In the genomic region with DNA sequence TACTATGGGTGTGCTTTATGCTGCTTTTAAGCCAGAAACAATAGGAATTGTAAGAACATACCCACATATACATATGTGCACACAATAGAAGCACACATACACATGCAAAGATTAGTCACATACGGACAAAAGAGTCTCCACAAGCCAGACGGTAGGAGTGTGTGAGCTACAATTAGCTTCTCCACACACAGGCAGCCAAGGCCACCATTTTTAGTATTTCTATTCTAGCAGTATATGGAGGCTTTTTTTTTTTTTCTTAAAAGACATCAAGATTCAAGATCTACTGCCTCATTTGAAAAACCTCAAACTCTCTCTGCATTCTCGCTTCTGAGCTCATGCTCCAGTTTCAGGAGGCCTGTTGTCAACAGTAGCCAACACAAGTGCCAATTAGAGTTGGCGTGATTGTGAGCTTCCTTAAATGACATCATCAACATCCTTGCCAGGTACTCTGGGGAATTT, we compare ENCODE assay signal across 12 mouse cellular contexts. TPM values are rescaled to one million over a fixed set of nuclear protein-coding genes. Genes with fewer than 3 reads are reported as not detected.
A peak's percentile ranks its signal among the peaks of the same experiment; 100 is the strongest.
DNase-seq lines count a peak whose midpoint lies in the region; TF ChIP-seq lines count a peak whose summit lies in the region.
"Had no signal": no experiment of that assay in that cellular context is flagged by ENCODE, and none has a peak within 500 bp of the region (broad histone marks: within the 10 kb centered on the region; RNA-seq: fewer than 3 reads in every experiment).

No protein-coding gene starts in this region.

- H3K27ac ChIP-seq in left cerebral cortex, adult 2 months, result peak overlapping the region; percentile 69; the same call in 1 of the 2 replicates
- H3K27ac ChIP-seq: embryonic facial prominence, embryonic 15.5 days; limb, embryonic 10.5 days had no signal

- TF ChIP-seq CTCF in left cerebral cortex, adult 2 months (IDR thresholded peaks at IDR 0.05), result no peak

- no peak overlapping the region for H3K4me3 ChIP-seq in left cerebral cortex, adult 2 months
- H3K4me3 ChIP-seq: embryonic facial prominence, embryonic 15.5 days; limb, embryonic 10.5 days had no signal

- intact Hi-C loops in left cerebral cortex, adult 2 months (cut with DNase I), result loop anchor here (2.0 kb wide), 2 partner anchors 18 to 30 kb away; no protein-coding TSS in a partner anchor

- peak; percentile 13 to 18 for DNase-seq in heart, adult 18-20 months
- DNase-seq in heart, postnatal 4 days, result no peak
- peak; percentile 66 for DNase-seq in right cerebral cortex, adult 18-20 months
- DNase-seq in right cerebral cortex, postnatal 14 days, result no peak
- DNase-seq in left cerebral cortex, adult 2 months (ENCODE audit: extremely low spot score in 1 of 2, low spot score in 2 of 2), result no peak
- DNase-seq in right cerebral cortex, postnatal 36 days (ENCODE audit: low spot score in 2 of 2), result peak; percentile 18 to 67
- DNase-seq in adrenal gland, adult 18-20 months (ENCODE audit: low spot score in 2 of 2), result no peak
- no peak for DNase-seq in gastrocnemius, adult 18-20 months (ENCODE audit: low spot score)
- DNase-seq: kidney, postnatal 10 days; thymus, adult 18-20 months had no signal

RNA-seq across cellular contexts. Expression of a gene that starts 31.9 kb away (rescaled TPM):
- total RNA-seq in heart, adult 18-20 months (2021), result 10 to 100 TPM; 10.3 to 13.7 TPM
- 10 to 100 TPM in 1 of 2 experiments, 1 to 10 TPM in 1; 8.2 to 10.6 TPM for total RNA-seq in heart, postnatal 4 days (2021)
- total RNA-seq in left cerebral cortex, adult 2 months (2021), result 10 to 100 TPM; 52.4 to 55.5 TPM
- 10 to 100 TPM in 1 of 2 experiments, 1 to 10 TPM in 1; 7.1 to 10.3 TPM for total RNA-seq in adrenal gland, adult 18-20 months (2021)
- total RNA-seq in gastrocnemius, adult 18-20 months (2021), result 10 to 100 TPM; 10.2 to 13.1 TPM

Comparison
In these comparisons a context has a peak if more than half of its experiments do, and no peak if none do; other contexts are left out.
1. DNase-seq: peak in heart, adult 18-20 months (2 of 2), right cerebral cortex, adult 18-20 months (single experiment) and right cerebral cortex, postnatal 36 days (2 of 2); none in heart, postnatal 4 days (single experiment), right cerebral cortex, postnatal 14 days (single experiment), left cerebral cortex, adult 2 months (0 of 2), adrenal gland, adult 18-20 months (0 of 2) and gastrocnemius, adult 18-20 months (single experiment).